Mouse (Mus musculus) embryonic facial prominence, embryonic 13.5 days (tissue): ENCODE measurements around the gene Nsa2. TPM values are rescaled to one million over a fixed set of nuclear protein-coding genes. Genes with fewer than 3 reads are reported as not detected.

ENCODE experiments used
- ATAC-seq: fragments of 200-750 bp; cut with Nextera tagmentation; 2 replicates; pipeline ENCODE4 v1.8.0; 2017; ENCODE audit warnings: low read depth; ENCODE audit not compliant: insufficient number of reproducible peaks, insufficient read depth, low FRiP score, low TSS enrichment
- H3K27ac ChIP-seq: fragments of 300-500 bp; sonication (generic); 2 replicates; pipeline ENCODE4 v1.5.1; 2015; ENCODE audit warnings: moderate library complexity, mild to moderate bottlenecking, inconsistent platforms
- H3K27me3 ChIP-seq: fragments of 300-500 bp; sonication (generic); 2 replicates; pipeline ENCODE4 v1.6.1; 2015; ENCODE audit warnings: mild to moderate bottlenecking, inconsistent platforms
- H3K36me3 ChIP-seq: fragments of 300-500 bp; sonication (generic); 2 replicates; pipeline ENCODE4 v1.6.1; 2015; ENCODE audit warnings: mild to moderate bottlenecking, inconsistent platforms
- H3K4me1 ChIP-seq: fragments of 300-500 bp; sonication (generic); 2 replicates; pipeline ENCODE4 v1.6.1; 2015; ENCODE audit warnings: inconsistent platforms
- H3K4me2 ChIP-seq: fragments of 300-500 bp; sonication (generic); 2 replicates; pipeline ENCODE4 v1.6.1; 2015; ENCODE audit warnings: moderate library complexity, mild to moderate bottlenecking, inconsistent platforms
- H3K4me3 ChIP-seq: fragments of 300-500 bp; sonication (generic); 2 replicates; pipeline ENCODE4 v1.5.1; 2015; ENCODE audit warnings: mild to moderate bottlenecking, inconsistent platforms
- H3K9ac ChIP-seq: fragments of 300-500 bp; sonication (generic); 2 replicates; pipeline ENCODE4 v1.6.1; 2015; ENCODE audit warnings: mild to moderate bottlenecking, inconsistent platforms
- H3K9me3 ChIP-seq: fragments of 300-500 bp; sonication (generic); 2 replicates; pipeline ENCODE4 v1.6.1; 2016; ENCODE audit warnings: inconsistent platforms
- WGBS: fragments of 180-500 bp; shearing (Covaris S2); methylation state at CpG from one replicate; pipeline ENCODE4 v1.1.7; 2015; ENCODE audit warnings: mixed read lengths; 5-methylcytosine and 5-hydroxymethylcytosine counted together
- polyA plus RNA-seq: library from polyadenylated mRNA; unstranded; fragments of >200 nt; fragmentation: Nextera tagmentation; extraction: Ambion mirVana; gene quantifications from 2 replicates; pipeline ENCODE4 v1.2.1, GENCODE M21; 2015

Gene Nsa2
- polyA plus RNA-seq, 1 experiment from 2014 or later: 80.2 TPM

DNA sequence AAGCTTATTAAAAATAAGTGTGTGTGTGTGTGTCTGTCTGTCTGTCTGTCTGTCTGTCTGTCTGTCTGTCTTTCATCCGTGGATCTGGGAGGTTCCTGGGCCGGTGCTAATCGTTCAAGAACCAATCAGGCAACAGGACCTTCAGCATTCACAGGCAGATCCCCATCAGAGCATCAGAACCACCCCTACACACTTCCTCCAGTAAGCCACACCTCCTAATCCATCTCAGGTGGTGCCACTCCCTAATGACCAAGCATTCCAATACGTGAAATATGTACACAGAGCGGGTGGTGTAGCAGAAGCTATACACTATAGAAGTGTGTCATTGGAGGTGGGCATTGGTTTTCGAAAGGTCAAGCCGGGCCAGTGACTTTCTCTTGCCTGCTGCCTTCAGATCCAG lies 55.3 kb downstream of the Nsa2 start:
- no peak overlapping the region for H3K9ac ChIP-seq
- ATAC-seq: no peak
- H3K36me3 ChIP-seq: no peaks in the 10 kb centered on the region
- H3K4me2 ChIP-seq: no peak overlapping the region
- H3K4me3 ChIP-seq: no peak overlapping the region
- peaks cover 8% of the 10 kb centered on the region; the same call in 1 of the 2 replicates for H3K4me1 ChIP-seq
- H3K27ac ChIP-seq: no peak overlapping the region
- no peaks in the 10 kb centered on the region for H3K9me3 ChIP-seq
- WGBS: 86% methylated on average over 7 of the region's 7 CpGs
- H3K27me3 ChIP-seq: no peaks in the 10 kb centered on the region

GRCm38 (mm10) chr13:97080615-97081014 lies 57.1 kb downstream of the Nsa2 start:
- Histone ChIP-seq H3K4me2 (no peak overlapping the region), H3K27me3 (no peaks in the 10 kb centered on the region), H3K36me3 (no peaks in the 10 kb centered on the region), H3K4me1 (peaks cover 8% of the 10 kb centered on the region; the same call in 1 of the 2 replicates), H3K27ac (no peak overlapping the region), H3K4me3 (no peak overlapping the region), H3K9ac (no peak overlapping the region), H3K9me3 (no peaks in the 10 kb centered on the region)
- no peak for ATAC-seq
- 49% methylated on average over 3 of the region's 3 CpGs for WGBS

- Histone ChIP-seq H3K27ac (no peak overlapping the region), H3K4me1 (peaks cover 8% of the 10 kb centered on the region; the same call in 1 of the 2 replicates), H3K27me3 (no peaks in the 10 kb centered on the region), H3K9ac (no peak overlapping the region), H3K4me2 (no peak overlapping the region), H3K36me3 (no peaks in the 10 kb centered on the region), H3K9me3 (no peaks in the 10 kb centered on the region), H3K4me3 (no peak overlapping the region)
- WGBS: 74% methylated on average over 2 of the region's 2 CpGs
- ATAC-seq: no peak
These were observed 57.5 kb downstream of the Nsa2 start for GRCm38 (mm10) chr13:97080201-97080600.

Other genes with a start within 250 kb of the Nsa2 start
- 0.27 and 0.69 TPM in 2 replicates for gene Gcnt4, start 213.2 kb downstream of the Nsa2 start, polyA plus RNA-seq
- not detected in 2 replicates for gene 1700029F12Rik, start 103.6 kb downstream of the Nsa2 start, polyA plus RNA-seq
- gene Fam169a, start 70.7 kb downstream of the Nsa2 start, polyA plus RNA-seq: 4.0 and 4.1 TPM in 2 replicates
- gene Gm6169, start 38.7 kb downstream of the Nsa2 start, polyA plus RNA-seq: 2.3 and 6.6 TPM in 2 replicates
- 32.7 and 38.0 TPM in 2 replicates for gene Gfm2, start within 50 bp of the Nsa2 start, polyA plus RNA-seq
- gene Hexb, start 60.4 kb upstream of the Nsa2 start, polyA plus RNA-seq: 26.8 and 33.4 TPM in 2 replicates
- gene Enc1, start 103.2 kb upstream of the Nsa2 start, polyA plus RNA-seq: 7.0 and 9.4 TPM in 2 replicates